Mouse (Mus musculus): ENCODE measurements around the gene Aen. TPM values are rescaled to one million over a fixed set of nuclear protein-coding genes. Genes with fewer than 3 reads are reported as not detected.

Aen gene
- total RNA-seq, 2 experiments from 2014 or later = 29.4 to 35.2 TPM

DNA sequence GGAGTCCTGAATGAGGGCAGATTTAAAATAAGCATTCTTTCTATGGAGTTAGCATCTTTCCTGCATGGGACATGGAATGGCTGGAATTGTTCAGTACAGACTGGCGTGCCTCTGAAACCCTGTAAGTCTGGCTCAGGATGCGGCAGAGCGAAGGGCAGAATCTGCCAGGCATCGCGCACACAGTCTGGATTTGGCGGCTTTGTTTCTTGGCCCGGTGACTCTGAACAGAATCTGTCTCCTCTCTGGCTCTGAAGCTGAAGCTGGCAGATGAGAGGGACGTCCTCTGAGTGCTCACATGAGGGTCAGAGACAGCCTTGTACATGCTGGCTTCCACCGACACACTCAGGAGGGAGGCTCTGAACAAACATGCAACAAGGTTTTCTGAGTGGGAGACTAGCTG lies 30.5 kb downstream of the Aen start:
- no peak for ATAC-seq (replicated peaks; ENCODE audit: poor library complexity, severe bottlenecking)

DNA sequence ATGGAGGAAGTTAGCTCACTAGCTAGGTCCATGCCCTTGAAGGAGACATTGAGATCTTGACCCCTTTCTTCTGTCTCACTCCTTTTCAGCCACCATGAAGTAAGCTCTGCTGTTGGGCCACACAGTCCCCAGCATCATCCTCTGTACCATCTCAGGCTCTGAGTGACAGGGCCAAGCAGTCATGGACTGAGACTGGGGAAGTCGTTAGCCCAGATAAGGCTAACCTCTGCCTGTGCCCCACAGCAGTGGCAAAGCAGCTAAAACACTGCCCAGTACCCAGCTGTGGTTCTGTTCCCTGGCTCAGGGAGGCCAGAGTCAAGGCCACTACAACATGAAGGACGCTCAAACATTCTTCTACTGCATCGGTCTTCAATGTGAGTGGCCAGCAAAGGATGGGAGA lies 31.6 kb downstream of the Aen start:
- no peak for ATAC-seq (replicated peaks; ENCODE audit: poor library complexity, severe bottlenecking)

DNA sequence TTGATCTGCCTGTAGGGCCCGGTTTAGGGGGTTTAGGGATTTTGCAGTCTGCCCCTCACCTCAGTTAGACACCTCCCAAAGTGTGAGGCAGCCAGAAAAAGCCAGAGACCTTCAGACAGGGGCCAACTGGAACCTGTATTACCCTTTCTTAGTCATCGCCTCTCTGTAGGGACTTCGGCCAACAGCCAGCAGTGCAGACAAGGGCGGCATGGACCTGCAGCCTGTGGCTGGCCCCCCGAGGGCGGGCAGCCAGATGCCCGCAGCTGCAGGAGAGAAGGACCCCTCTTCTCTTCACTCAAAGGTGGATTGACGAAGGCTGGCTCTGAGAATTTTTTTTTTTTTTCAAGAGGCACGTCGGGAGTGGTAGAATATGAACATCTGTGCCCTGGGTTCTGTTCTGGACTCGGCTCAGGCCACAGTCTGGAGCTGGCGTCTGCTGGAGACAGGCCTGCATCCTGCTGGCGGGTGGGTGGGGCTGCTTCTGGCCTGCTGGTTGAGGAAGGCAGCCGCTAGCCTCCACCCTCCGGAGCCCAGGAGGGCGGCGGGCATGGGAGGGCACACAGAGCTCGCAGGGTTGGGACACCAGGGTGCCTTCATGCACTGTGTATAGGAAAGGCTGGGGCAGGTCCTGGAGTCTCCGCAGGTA lies 43.4 kb downstream of the Aen start:
- no peak for ATAC-seq (replicated peaks; ENCODE audit: poor library complexity, severe bottlenecking)

DNA sequence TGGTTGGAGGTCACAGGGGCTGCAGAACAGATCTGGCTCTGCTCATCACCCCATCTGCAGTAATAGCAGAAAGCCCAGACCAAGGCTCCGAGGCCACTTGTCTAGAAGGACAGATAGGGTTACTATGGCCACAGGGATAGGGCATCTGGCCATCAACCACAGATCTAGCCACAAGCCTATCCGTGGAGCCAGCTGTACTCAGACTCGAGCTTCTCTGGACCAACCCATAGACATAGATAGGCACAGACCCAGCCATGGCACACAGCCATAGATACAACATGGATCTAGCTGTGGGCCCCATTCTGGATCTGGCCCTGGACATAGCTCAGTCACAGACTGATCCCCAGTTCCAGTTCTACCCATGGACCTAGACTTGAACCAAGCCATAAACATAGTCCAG lies 45.3 kb downstream of the Aen start:
- no peak for ATAC-seq (replicated peaks; ENCODE audit: poor library complexity, severe bottlenecking)

DNA sequence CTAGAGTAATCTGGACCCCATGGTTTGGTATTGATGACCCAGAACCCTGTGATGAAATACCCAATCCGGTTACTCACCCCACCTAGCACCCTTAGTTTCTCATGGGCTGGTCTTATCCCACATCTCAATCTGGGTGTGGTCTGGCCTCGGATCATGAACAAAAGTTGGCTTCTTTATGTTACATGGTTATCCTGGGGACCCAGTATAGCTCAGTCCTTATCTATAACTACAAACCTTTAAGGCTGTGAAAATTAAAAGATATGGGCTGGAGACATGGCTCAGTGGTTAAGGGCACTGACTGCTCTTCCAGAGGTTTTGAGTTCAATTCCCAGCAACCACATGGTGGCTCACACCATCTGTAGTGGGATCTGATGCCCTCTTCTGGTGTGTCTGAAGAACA lies 46.9 kb downstream of the Aen start:
- ATAC-seq (replicated peaks; ENCODE audit: poor library complexity, severe bottlenecking) = no peak

DNA sequence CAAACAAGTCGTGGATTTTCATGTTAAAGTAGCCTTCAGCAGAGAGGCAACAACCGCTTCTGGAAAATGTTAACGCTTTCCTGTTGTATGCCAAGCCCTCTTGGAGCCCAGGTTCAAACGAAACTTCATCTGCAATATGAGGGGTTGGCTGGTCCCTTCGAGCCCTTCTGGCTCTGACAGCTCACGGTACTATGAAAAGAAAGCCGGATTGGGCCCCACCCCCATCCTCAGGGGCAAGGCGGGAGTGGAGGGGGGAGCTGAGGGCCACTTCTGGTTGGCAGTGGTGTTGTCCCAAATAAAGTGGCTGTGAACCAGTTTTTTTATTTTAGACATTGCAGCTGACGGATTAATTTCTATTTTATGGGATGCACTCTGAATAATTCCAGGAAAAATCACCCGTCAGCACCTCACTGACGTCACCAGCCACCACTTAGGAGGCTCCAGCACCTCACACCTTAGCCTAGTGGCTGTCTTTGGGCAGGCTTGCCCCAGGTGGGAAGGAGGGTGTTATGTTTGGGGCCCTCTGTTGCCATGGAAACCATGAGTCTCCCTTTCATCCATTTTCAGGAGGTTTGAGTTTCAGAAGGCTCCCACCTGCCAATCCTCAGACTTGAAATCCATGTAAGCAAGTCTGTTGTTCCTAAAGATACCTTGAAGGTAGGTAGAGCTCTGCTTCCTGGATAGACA lies 58.4 kb downstream of the Aen start:
- ATAC-seq (replicated peaks; ENCODE audit: poor library complexity, severe bottlenecking) = no peak

DNA sequence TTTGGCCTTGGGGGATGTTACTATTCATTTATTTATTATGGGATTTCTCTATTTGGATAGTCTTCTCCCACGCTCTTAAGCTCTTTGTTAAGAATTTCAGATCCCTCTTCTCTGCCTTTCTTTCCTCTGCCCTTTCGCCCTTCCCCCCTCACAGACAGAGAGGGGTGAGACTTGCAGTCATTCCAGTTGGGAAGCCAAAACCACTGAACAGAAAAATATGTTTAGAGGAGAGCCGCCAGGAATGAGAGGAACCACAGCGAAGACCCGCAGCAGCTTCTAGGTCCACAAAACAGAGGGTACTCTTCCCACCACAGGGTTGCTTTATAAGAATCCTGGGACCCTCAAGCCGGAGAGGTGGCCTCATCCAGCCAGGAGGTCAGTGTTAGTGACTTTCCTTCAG lies 59.0 kb downstream of the Aen start:
- ATAC-seq (replicated peaks; ENCODE audit: poor library complexity, severe bottlenecking) = no peak

DNA sequence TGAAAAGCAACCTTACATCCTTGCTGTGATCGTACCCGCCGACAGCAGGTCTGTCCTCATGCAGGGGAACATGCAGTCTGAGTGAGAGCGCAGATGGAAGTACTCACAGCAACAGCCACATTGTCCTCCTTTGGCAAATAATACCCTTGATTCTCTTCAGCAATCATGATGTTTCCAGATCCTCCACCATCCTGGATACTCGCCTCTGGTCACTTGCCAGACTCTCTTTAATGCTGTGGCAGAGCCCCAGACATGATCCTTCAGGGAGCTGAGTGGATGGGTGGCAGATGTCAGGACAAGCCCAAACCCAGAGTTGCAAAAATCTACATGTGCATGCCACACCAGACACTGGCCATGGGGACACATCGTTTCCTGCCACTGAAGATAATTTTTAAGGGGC lies 59.4 kb downstream of the Aen start:
- ATAC-seq (replicated peaks; ENCODE audit: poor library complexity, severe bottlenecking) = no peak

DNA sequence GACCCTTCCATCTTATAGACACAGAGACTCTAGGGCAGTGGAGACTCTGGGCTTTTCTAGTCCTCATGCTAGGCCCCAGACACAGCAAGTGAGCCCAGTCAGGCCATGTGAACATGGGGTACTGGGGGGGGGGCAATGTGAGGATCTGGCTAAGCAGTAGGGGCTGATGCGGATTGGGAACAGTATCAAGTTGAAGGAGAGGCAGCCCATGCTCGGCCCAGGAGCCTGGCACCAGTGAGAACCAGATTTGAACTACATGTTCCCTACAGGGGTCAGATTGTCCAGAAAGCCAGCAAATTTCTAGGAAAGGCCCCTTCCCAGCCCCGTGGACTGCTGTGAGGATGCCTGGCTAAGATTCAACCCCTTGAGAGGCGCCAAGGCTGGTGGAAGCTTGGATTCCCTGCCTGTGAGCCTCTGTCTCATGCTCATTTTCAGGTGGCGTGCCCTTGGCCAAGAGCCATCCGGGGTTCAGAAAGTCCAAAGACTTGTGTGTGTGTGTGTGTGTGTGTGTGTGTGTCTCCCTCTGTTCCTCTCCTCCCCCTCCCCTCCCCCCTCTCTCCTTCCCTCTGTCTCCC lies 62.9 kb downstream of the Aen start:
- no peak for ATAC-seq (replicated peaks; ENCODE audit: poor library complexity, severe bottlenecking)

Other genes starting within 250 kb of the Aen start
- gene Ntrk3, start 157.8 kb upstream of the Aen start, total RNA-seq (2014; fragmentation: Nextera tagmentation) = not detected in 2 replicates
- not detected in 2 replicates for gene Ntrk3, start 157.8 kb upstream of the Aen start, total RNA-seq (2017)
- 40.4 and 49.9 TPM in 2 replicates for gene Mrps11, start 112.7 kb upstream of the Aen start, total RNA-seq (2014; fragmentation: Nextera tagmentation)
- 32.4 and 35.7 TPM in 2 replicates for gene Mrps11, start 112.7 kb upstream of the Aen start, total RNA-seq (2017)
- 30.9 and 37.6 TPM in 2 replicates for gene Mrpl46, start 112.3 kb upstream of the Aen start, total RNA-seq (2014; fragmentation: Nextera tagmentation)
- 58.0 and 60.1 TPM in 2 replicates for gene Mrpl46, start 112.3 kb upstream of the Aen start, total RNA-seq (2017)
- 17.2 and 22.5 TPM in 2 replicates for gene Det1, start 48.6 kb upstream of the Aen start, total RNA-seq (2014; fragmentation: Nextera tagmentation)
- 12.3 and 17.9 TPM in 2 replicates for gene Det1, start 48.6 kb upstream of the Aen start, total RNA-seq (2017)
- gene Isg20, start 17.6 kb downstream of the Aen start, total RNA-seq (2014; fragmentation: Nextera tagmentation) = 7.0 and 10.9 TPM in 2 replicates
- 3.8 and 10.4 TPM in 2 replicates for gene Isg20, start 17.6 kb downstream of the Aen start, total RNA-seq (2017)
- gene Acan, start 157.6 kb downstream of the Aen start, total RNA-seq (2014; fragmentation: Nextera tagmentation) = not detected in 2 replicates
- gene Acan, start 157.6 kb downstream of the Aen start, total RNA-seq (2017) = not detected in 2 replicates
- gene Hapln3, start 235.2 kb downstream of the Aen start, total RNA-seq (2014; fragmentation: Nextera tagmentation) = not detected in 2 replicates
- gene Hapln3, start 235.2 kb downstream of the Aen start, total RNA-seq (2017) = not detected in 2 replicates

Measured in granulocyte monocyte progenitor cell, adult 5-6 weeks (primary cell).